Mouse (Mus musculus) ES-Bruce4 (cell line): ENCODE data around the gene Pglyrp1. TPM values are rescaled to one million over a fixed set of nuclear protein-coding genes. Genes with fewer than 3 reads are reported as not detected.

Source experiments
- H3K27ac ChIP-seq: 2 replicates; pipeline ENCODE4 v1.5.1; 2012; ENCODE audit warnings: low read length, inconsistent platforms; ENCODE audit not compliant: insufficient read depth
- H3K27me3 ChIP-seq: 2 replicates; pipeline ENCODE4 v1.6.1; 2012; ENCODE audit warnings: mild to moderate bottlenecking, low read length, inconsistent platforms; ENCODE audit not compliant: control insufficient read depth, poor library complexity, insufficient read depth, severe bottlenecking
- H3K36me3 ChIP-seq: 2 replicates; pipeline ENCODE4 v1.6.1; 2012; ENCODE audit warnings: inconsistent platforms, mild to moderate bottlenecking, low read length, moderate library complexity; ENCODE audit not compliant: control insufficient read depth, poor library complexity, insufficient read depth, severe bottlenecking
- H3K4me1 ChIP-seq: one replicate; pipeline ENCODE4 v1.8.1; 2011; ENCODE audit warnings: low read length; ENCODE audit not compliant: control insufficient read depth, insufficient read depth
- H3K4me3 ChIP-seq: 2 replicates; pipeline ENCODE4 v1.5.1; 2011; ENCODE audit warnings: low read depth, mild to moderate bottlenecking, low read length
- H3K9ac ChIP-seq: 2 replicates; pipeline ENCODE4 v1.6.1; 2012; ENCODE audit warnings: low read depth, mild to moderate bottlenecking, inconsistent platforms; ENCODE audit not compliant: poor library complexity, severe bottlenecking
- H3K9me3 ChIP-seq: replicated peaks from 2 replicates; pipeline ENCODE4 v1.6.1; 2012; ENCODE audit warnings: mild to moderate bottlenecking, low read length, inconsistent platforms; ENCODE audit not compliant: control insufficient read depth, poor library complexity, insufficient read depth, severe bottlenecking
- CTCF ChIP-seq: IDR thresholded peaks from one replicate; pipeline ENCODE4 v1.8.1; 2011; ENCODE audit warnings: low read depth, low read length
- EP300 ChIP-seq: IDR thresholded peaks from 2 replicates; pipeline ENCODE4 v1.6.1; 2011; ENCODE audit warnings: low read depth, low read length; ENCODE audit not compliant: insufficient read depth
- POLR2A ChIP-seq: IDR thresholded peaks from one replicate; pipeline ENCODE4 v1.8.1; 2011; ENCODE audit warnings: low read length; ENCODE audit not compliant: insufficient read depth
- polyA plus RNA-seq: library from polyadenylated mRNA; stranded (reverse); fragments of >200 nt; gene quantifications from 2 replicates; pipeline ENCODE4 v1.2.4, GENCODE M21; 2011; ENCODE audit warnings: low read depth; ENCODE audit not compliant: missing spikeins, insufficient read depth, insufficient read length

The Pglyrp1 gene
- polyA plus RNA-seq, 1 experiment: 1.8 TPM

GRCm38 (mm10) chr7:18839865-18840264, 31.3 kb upstream of the Pglyrp1 start, which contains the start of gene Mill2:
Gene Mill2, plus strand, starts transcription at chr7:18839966.
- no peaks in the 10 kb centered on the region for H3K9me3 ChIP-seq
- no peak for TF ChIP-seq POLR2A
- no peak for TF ChIP-seq CTCF
- no peak for TF ChIP-seq EP300

DNA sequence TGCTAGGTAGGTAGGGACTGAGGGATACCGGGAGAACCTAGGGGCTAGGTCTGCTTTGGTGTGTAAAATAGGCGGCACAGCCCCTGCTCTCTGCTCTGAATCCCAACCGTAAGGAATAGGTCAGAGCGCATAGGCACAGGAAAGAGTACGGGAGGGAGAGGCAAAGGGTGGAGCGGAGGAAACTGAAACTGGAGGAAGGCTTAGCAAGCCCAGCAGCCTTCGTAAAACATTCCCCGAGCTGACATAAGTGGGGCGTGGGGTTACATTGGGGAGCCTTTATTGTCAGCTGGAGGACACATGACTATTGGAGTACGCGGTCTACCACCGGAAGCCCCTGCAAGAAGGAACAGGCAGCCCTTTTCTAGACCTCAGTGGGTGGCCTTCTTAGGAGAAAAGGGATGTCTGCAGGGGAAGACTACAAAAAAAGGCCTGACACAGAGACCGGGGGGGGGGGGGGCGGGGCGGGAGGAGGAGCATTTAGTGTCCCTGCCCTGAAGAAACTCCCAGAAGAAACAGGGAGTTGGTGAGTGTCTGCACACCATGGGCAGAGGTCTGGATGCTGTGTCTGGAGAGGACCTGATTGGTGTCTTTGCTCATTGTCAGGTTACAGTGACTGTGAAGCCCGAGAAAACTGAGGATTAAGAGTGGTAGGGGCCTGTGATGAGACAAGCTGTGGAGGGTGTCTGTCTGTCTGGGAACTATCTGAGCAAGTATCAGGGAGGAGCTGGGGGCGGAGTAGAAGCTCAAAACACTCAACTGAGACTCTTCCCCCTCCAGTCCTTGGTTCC, 30.6 kb upstream of the Pglyrp1 start:
- H3K27ac ChIP-seq: peak overlapping the region; percentile 82
- H3K27me3 ChIP-seq: no peaks in the 10 kb centered on the region
- H3K9me3 ChIP-seq: no peaks in the 10 kb centered on the region
- H3K9ac ChIP-seq: peak overlapping the region; percentile 34
- H3K36me3 ChIP-seq: no peaks in the 10 kb centered on the region
- no peaks in the 10 kb centered on the region for H3K4me1 ChIP-seq
- TF ChIP-seq EP300 (0 out of 2 replicates have a peak, but pooled peaks have one; percentile 30), POLR2A (peak; percentile 40), CTCF (no peak)
- H3K4me3 ChIP-seq: peak overlapping the region; percentile 54

More at GRCm38 (mm10) chr7:18839865-18840264, 31.3 kb upstream of the Pglyrp1 start, which contains the start of gene Mill2:
- peak within 1 kb of the TSS; percentile 54 for H3K4me3 ChIP-seq
- no peaks in the 10 kb centered on the region for H3K4me1 ChIP-seq
- peak within 1 kb of the TSS; percentile 82 for H3K27ac ChIP-seq
- H3K36me3 ChIP-seq: no peaks in the 10 kb centered on the region
- H3K9ac ChIP-seq: peak within 1 kb of the TSS; percentile 34
- H3K27me3 ChIP-seq: no peaks in the 10 kb centered on the region

- H3K9me3 ChIP-seq: no peaks in the 10 kb centered on the region
- TF ChIP-seq EP300 (no peak), POLR2A (no peak), CTCF (no peak)
- no peaks in the 10 kb centered on the region for H3K36me3 ChIP-seq
- no peak overlapping the region for H3K27ac ChIP-seq
- no peak overlapping the region; the same call in 1 of the 2 replicates for H3K4me3 ChIP-seq
- H3K27me3 ChIP-seq: no peaks in the 10 kb centered on the region
- no peaks in the 10 kb centered on the region for H3K4me1 ChIP-seq
- H3K9ac ChIP-seq: peak overlapping the region; percentile 12; the same call in 1 of the 2 replicates
Observed at GRCm38 (mm10) chr7:18841174-18841567, 30.0 kb upstream of the Pglyrp1 start.

DNA sequence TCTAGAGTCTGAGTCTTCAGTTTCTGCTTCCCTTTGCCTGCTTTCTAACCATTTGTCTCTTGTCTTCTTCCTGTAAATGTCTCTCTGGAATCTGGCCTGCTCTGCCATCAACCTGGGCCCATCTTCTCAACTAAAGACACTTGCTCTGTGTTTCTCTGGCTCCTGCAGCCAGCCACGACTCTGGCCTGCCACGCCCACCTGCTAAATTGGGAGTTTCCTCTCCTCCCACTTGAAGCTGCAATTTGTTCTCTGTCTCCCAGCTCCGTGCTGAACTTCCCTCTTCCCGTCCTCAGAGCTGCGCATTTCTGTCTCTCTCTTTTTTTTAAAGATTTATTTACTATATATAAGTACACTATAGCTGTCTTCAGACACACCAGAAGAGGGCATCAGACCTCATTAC, 26.3 kb upstream of the Pglyrp1 start:
- Histone ChIP-seq H3K4me1 (no peaks in the 10 kb centered on the region), H3K27me3 (no peaks in the 10 kb centered on the region), H3K27ac (no peak overlapping the region), H3K36me3 (no peaks in the 10 kb centered on the region), H3K4me3 (no peak overlapping the region), H3K9me3 (no peaks in the 10 kb centered on the region), H3K9ac (no peak overlapping the region)
- TF ChIP-seq CTCF (no peak), EP300 (no peak), POLR2A (no peak)

DNA sequence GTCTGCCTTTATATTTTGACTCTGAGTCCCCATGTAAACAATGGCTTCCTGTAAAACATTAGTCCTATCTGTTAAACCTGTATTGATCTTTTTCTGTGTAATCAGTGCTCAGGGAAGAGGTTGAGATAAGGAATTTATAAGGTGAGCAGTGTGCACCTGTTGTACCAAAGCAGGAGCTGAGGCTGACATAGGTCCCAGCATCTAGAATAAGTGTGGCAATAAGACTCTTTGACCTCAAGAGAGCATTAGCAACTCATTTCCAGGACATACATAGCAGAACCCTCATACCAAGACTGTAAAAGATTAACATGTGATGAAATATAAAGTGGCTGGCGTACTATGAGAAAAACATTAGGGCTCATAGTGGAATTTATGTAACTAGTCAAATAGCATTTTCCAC, 22.7 kb upstream of the Pglyrp1 start:
- Histone ChIP-seq H3K4me3 (no peak overlapping the region), H3K27me3 (no peaks in the 10 kb centered on the region), H3K36me3 (no peaks in the 10 kb centered on the region), H3K9me3 (no peaks in the 10 kb centered on the region), H3K9ac (no peak overlapping the region), H3K4me1 (peaks cover 7% of the 10 kb centered on the region), H3K27ac (no peak overlapping the region)
- TF ChIP-seq CTCF: no peak
- no peak for TF ChIP-seq EP300
- no peak for TF ChIP-seq POLR2A

DNA sequence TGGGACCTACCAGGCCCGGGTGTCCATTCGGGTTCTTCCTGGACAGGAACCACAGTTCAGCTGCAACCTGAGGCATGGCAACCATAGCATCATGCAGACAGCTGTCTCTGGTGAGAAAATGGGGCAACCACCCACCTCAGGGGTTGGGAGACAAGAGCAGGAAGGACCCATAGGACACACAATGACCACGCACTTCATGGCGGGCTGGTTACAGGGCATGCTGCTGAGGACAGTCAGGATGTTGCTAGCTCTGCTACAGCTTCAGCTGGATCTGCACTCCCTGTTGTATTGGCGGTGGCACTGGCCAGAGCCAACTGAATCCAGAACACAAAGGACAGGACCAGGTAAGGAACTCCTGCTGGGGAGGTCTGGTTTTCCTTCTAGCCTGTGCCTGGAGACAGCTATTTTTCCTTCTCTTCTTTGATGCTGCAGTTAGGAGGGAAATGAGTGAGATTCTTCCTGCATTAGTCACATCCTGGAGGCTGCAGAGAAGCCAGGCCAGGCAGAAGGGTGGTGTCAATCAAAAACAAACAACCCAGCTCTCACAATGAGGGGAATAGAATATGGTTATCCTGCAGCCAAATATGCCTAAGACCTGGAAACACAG, 12.7 kb upstream of the Pglyrp1 start:
- TF ChIP-seq CTCF (no peak), EP300 (no peak), POLR2A (no peak)
- no peak overlapping the region for H3K27ac ChIP-seq
- H3K27me3 ChIP-seq: no peaks in the 10 kb centered on the region

More for the DNA sequence above, 12.7 kb upstream of the Pglyrp1 start:
- Histone ChIP-seq H3K36me3 (no peaks in the 10 kb centered on the region), H3K4me3 (no peak overlapping the region), H3K9me3 (peaks cover 2% of the 10 kb centered on the region; the same call in 1 of the 2 replicates), H3K4me1 (peaks cover 3% of the 10 kb centered on the region), H3K9ac (no peak overlapping the region)
